Mouse (Mus musculus) lung, postnatal 10 days (tissue): ENCODE measurements around the gene Wasf3.

Source experiments
- DNase-seq: peaks from one replicate; pipeline ENCODE4 v3.0.0; 2021

The Wasf3 gene

DNA sequence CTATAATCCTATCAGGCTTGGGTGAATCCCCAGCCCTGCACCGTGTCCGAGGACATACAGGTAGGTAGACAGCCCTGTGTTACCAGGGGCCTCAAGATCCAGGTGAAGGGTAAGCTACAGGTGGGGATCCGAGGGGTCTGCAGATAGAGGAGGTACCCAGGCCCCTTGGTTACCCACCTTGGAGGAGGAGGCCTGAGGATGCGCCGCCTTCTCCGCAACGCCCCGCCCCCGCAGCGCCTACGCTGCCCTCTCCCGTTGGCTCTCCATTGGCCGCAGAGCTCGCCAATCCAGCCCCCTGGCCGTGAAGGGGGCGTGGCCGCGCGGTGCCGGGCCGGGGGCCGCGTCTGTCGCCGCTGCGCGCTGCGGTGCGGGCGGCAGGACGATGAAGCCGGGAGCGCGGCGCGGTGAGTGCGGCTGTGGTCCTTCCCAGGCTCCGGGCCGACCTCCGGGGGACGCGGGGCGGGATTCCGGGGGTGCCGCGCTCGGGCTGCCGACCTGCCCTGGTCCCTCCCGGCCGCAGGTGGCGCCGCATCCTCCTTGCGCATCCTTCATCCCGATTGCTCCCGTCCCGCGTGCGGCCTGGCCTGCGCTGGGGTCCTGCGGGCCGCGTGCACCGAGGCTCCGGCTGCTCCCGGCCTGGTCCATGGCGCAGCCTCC, at the start of gene Wasf3:
Gene Wasf3 (plus strand): TSS at position 51 of the 657 bp plus-strand sequence.
- DNase-seq = peak; percentile 83

DNA sequence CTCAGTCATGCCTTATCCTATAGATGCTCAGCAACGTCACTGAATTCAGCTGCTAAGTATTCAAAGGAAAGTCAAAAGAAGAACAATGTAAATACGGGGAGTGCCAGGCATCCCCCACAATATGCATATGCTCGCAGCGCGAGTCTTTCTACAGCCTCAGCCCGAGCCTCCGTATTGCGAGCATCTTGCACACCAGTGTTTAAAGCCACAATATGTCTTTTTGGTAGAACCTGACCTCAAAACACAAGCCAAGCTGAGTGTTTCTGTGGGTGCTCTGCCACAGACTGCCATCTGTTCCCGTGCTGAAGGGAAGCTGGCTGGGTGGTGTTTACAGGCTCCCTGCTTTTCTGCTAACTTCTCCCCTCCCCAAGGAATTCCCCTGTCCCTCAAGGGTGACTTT, 46.7 kb upstream of the Wasf3 start:
- no peak for DNase-seq

DNA sequence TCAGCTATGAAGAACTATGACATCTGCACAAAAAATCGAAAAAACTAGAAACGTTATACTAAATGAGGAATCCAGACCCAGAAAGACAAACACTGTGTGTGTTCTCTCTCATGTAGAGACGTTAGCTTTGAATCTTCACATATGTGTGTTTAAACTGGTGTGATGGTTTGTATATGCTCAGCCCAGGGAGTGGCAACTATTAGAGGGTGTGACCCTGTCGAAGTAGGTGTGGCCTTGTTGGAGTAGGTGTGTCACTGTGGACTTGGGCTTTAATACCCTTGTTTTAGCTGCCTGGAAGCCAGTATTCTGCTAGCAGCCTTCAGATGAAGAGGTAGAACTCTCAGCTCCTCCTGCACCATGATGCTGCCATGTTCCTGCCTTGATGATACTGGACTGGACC, 44.7 kb upstream of the Wasf3 start:
- no peak for DNase-seq

DNA sequence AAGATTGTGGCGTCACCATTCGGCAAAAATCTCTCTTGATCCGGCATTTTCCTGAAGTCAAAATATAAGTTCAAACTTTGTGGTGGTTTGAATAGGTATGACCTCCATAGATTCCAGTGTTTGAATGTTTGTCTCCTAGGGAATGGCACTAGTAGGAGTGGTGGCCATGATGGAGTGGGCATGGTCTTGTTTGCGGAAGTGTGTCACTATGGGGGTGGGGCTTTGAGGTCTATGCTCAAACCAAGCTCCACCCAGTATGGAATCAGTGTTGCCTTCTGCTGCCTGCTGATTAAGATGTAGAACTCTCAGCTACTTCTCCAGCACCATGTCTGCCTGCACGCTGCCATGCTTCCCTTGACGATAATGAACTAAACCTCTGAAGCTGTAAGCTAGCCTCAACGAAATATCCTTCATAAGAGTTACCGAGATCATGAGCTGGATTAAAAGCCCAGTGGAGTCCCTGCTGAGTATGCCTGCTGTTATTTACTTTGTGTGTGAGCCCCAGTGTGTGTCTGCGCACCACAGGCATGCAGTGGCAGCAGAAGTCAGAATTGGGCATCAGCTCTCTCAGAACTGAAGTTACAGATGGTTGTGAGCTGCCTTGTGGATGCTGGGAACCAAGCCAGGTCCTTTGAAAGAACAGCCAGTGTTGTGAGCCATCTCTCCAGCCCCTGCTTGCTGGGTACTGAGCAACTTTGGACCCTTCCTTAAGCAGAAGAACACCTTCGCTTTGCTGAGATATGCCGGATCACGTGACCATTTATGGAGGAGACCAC, 39.7 kb upstream of the Wasf3 start:
- DNase-seq = no peak

DNA sequence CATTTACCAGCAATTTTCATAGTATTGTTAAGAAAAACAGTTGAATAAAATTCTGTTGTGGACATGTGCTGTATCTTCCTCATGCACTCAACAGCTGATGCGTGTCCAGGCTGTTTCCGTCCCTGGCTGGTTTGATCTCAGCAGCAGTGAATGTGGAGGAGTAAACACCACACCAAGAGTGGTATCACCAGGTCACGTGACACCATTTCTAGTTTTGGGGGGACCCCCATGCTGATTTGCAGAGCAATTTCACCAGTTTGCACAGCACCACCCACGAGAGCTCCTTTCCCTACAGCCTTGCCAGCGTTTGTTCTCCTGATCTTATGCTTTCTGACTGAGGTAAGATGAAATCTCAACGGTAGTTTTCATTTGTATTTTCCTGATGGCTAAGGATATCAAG, 37.7 kb upstream of the Wasf3 start:
- DNase-seq = no peak

DNA sequence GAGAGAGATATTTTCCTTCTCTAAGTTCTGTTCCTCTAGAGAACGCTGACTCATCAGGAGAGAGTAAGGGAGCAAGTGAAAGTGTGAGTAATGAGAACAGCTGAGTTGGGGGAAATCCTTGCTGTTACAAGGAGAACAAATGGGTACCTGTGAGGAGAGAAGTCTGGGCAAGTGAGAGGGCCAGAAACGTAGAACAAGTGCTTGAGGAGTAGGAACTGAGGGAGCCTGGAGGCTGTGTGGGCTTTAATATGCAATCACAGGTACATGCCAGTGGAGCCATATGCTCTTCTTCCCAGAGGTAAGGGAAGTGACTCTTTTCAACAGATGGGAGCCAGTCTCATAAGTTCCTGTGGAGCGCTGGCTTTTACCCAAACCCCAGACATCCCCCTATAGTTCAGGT, 35.6 kb upstream of the Wasf3 start:
- DNase-seq = no peak

DNA sequence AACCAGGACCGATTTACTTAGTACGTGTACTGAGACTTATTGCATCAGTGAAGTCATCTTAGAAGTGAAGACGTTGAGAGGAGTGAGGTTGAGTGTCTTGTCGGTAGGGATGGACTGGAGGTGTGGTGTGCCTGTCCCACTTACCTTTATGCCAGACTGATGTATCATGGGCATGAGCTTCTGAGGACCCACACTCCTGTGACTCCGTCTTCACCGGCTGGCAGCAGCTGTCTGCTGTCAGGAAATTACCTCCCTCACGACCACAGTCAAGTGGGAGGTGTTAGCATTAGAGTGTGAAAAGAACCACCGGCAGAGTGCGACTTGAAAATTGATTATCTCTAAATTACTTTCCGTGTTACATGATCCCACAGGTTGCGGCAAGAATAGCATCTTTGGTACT, 34.0 kb upstream of the Wasf3 start:
- no peak for DNase-seq

DNA sequence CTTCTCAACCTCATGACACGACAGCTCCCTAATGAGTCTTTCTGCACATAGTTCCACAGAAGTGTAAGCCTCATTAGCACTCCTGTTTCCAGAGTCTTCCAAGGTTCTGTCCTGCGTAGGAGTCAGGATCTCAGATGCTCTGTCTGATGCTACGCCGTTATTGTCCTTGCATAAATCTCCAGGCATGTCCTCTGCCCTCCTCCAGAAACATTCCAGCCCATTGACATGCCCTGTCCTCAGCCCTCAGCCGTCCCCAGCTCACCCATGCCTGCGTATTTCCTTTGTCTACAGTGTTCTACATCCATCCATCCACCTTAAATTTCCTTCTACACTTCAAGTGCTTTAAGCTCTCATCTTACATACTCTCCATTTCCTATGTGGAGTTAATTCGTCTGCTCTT, 32.8 kb upstream of the Wasf3 start:
- no peak for DNase-seq

DNA sequence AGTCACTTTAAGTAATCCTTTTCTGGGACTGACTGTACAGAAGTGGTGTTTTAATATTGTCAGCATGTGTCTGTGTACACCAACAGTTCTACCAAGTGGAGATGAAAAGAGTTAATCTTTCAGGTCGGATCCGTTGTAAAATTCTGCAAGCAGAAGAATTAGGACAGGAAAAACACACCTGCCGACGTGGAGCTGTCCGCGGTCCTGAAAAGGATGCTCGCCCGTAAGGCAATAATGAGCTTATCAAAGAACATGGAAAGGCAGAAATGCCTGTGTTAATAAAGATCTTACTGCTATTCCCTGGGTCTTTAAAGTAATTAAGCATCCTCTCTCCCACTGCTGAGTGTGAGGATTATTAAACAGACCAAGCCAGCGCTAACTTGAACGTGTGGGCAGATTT, 24.4 kb upstream of the Wasf3 start:
- DNase-seq = peak; percentile 8

DNA sequence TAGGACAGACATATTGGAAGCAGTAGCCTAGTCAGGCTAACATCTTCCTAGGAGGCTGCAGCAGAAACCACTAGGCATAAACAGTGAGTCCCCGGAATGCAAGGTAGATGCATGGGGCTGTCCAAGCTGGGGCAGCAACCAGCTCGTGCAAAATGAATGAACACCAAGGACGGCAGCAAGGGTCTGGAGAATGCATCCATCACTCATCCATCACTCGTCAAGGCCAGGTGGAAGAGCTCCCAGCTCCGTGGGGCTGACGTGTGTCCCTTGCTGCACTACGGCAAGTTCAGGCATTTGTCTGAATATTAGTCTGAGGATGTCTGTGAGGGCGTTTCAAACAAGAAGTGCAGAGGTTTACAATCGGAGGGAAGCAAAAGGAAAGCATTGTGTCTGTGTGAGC, 22.1 kb upstream of the Wasf3 start:
- DNase-seq = no peak

DNA sequence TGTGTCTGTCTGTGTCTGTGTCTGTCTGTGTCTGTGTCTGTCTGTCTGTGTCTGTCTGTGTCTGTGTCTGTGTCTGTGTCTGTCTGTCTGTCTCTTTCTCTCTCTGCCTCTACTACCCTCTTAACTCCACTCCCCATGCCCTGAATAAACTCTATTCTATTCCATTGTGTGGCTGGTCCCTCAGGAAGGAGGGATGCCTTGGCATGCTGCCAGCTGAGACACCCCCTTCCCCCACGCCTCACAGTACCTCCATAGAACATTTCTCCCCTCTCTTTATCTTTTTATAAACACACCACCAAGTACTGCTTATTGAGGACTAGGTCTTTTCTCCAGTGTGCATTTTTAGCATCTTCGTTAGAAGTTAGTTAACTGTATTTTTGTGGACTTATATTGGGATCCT, 16.4 kb upstream of the Wasf3 start:
- no peak for DNase-seq

DNA sequence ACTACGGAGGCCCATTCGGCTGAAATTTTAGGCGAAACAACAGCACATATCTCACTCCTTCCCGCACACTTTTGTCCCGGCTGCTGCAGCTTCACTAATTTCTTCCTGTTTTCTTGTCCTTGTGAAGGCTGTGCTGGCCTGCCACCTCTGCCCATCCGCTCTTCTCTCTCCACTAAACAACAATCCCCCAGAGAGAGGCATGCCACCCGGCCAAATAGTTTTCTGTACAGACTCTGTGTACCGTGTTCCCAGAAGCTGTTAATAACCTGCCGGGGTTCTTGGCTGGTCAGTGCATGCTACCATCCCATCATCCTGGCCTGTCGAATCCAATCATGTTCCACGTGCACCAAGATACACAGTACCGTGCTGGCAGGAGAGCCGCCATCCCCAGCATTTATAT, 15.8 kb upstream of the Wasf3 start:
- DNase-seq = no peak

DNA sequence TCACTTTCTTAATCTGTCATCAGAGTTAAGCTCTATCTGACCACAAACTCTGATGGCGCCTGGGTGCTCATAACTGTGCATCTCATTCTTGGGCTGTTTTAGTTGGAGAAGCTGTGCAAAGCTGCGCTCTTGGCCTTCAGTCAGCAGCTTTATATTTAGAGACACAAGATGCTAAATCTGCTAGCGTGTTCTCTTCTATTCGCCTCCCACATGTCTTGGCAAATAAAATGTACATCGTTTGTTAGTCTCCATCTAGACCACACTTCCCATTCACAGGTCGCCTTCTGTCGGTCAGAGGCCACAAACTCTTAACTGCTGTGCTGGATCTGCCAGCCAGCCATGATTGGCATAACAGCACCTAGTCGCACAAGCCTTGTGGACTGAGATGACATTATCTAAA, 14.0 kb upstream of the Wasf3 start:
- no peak for DNase-seq

DNA sequence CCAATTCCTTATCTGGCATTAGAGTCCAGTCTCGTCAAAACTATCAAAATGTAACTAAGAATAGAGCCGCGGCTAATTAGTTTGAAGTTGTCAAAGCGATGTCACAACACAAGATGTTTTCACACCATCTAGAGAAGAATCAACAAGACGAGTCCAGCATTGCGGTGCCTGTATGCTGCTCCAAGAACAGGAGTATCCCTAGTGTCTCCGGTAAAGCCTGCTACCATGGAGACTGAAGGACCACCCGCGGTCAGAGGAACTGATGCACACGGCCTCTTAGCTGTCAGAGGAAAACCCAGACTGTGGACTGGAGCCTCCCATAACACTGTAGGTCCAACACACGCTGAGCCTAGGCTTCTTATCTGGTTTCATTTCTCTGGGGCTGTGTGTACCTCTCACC, 11.5 kb upstream of the Wasf3 start:
- DNase-seq = no peak

DNA sequence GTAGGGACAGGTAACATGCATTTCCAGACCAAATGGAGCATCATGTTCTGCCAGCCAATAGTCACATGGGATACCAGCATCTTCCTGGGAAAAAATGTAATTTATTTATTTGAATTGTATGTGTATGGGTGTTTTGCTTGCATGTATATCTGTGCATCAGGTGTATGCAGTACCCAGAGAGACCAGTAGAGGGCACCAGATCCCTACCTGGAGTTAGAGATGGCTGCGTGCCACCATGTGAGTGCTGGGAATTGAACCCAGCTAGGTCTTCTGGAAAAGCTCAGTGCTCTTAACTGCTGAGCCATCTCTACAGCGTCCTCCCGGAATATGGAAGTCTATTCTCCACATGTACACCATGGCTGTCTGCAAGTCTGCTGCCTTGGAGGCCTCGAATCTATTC, 8.2 kb upstream of the Wasf3 start:
- no peak for DNase-seq

DNA sequence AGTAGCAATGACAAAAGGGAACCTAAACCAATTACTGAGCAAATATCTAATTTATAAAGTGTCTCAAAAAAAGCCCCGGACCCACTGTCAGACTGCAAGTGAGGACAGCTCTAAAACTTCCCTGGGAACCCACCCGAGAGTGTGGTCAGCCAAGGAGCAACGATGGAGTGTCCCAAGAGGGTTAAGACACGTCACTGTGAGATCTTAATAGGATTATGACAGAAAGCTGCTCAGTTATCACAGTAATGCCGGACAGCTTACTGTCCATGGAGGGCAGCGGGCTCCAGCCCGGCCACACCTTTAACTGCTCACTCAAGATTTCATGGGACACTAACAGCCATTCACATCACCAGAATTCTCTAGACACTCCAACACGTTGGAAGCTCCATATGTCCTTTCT, 4.7 kb upstream of the Wasf3 start:
- no peak for DNase-seq

DNA sequence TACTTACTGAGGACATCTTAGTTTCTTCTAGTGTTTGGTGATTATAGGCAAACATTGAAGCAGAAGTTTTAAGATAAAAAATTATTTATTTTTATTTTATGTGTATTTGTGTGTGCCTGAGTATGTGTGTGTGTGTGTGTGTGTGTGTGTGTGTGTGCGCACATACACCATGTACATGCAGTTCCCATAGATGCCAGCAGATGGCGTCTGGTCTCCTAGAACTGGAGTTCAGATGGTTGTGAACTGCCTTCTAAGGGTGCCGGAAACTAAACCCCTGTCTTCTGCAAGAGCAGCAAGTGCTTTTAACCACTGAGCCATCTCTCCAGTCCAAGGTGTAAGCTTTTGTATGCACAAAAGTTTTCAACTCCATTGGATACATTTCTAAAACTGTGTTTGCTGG, 2.5 kb upstream of the Wasf3 start:
- no peak for DNase-seq

DNA sequence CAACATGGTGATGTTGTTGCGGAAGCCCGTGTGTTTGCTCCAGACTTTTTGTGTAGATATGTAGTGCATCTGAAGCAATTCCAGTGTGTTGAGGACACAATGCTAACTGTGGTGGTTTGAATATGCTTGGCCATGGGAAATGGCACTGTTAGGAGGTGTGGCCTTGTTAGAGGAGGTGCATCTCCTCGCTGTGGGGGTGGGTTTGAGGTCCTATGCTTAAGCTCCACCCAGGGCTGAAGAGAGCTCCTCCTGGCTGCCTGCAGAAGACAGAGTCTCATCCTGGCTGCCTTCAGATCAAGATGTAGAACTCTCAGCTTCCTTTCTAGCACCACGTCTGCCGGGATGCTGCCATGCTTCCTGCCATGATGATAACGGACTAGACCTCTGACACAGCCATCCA, 1.4 kb upstream of the Wasf3 start:
- DNase-seq = no peak

DNA sequence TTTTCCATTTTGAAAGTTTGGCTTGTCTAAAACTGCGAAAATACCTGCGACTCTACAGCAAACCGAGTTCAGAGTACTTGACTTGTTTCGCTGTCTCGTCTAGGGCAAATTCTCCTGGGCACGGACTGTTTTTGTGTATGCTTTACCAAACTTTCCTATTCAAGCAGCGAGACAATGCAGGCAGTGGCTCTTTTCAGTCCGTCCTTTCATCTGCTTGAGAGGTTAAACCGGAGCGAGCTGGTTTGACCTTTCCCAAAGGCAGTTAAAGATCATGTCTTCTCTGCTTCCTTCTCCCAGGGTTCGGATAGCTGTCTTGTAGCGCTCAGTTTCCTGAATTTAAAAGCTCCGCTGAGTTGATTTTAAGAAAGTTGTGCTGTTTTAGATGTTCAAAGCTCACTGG, 1.2 kb downstream of the Wasf3 start:
- DNase-seq = no peak

DNA sequence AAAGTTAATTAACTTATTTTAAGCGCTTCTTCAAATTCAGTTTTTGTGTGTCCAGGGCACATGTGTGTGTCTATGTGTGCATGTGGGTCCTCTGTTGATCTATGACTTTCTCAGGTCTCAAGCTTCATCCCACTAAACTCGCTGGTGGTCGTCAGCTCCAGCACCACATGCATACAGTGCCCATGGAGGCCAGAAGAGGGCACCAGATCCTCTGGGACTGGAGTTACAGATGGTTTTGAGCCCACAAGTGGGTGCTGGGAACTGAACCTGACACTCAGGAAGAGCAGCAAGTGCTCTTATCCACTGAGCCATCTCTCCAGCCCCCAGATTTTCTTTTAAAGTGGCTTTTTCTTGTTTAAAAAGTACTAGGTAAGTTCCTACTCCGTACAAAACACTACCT, 2.1 kb downstream of the Wasf3 start:
- no peak for DNase-seq

DNA sequence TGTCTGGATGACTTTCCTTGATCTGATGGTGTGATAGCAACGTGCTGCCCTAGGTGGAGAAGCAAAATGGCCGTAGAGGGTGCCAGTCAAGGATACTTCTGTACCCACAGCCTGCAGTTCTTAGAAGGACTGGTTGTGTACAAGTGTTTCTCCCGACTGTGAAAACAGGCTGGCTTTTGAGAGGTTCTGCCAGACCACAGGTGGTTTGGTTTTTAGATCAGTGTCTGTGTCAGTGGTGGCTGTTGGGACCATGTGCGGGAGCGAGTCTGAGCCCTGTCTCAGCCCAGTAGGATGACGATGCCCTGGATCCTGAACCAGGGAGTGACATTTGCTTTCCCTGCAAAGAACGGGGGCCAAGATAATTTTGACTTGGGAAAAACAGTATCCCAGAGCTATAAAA, 9.8 kb downstream of the Wasf3 start:
- DNase-seq = no peak

DNA sequence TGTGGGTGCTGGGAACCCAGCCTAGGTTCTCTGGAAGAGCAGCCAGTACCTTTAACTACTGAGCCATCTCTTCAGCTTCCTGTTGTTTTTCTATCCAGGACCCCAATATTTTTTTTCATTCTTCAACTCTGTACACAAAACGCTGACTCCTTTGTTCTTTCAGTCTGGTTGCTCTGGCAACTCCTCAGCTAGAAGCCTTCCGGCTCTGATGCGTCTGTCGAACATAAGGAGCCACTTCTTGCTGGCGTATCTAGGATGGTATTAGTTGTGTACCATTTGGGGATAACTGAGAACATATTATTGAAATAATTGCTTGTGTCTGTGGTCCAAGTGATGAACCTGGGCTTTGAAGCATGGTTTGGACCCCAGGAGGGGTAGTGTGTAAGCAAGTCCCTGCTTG, 12.5 kb downstream of the Wasf3 start:
- no peak for DNase-seq

DNA sequence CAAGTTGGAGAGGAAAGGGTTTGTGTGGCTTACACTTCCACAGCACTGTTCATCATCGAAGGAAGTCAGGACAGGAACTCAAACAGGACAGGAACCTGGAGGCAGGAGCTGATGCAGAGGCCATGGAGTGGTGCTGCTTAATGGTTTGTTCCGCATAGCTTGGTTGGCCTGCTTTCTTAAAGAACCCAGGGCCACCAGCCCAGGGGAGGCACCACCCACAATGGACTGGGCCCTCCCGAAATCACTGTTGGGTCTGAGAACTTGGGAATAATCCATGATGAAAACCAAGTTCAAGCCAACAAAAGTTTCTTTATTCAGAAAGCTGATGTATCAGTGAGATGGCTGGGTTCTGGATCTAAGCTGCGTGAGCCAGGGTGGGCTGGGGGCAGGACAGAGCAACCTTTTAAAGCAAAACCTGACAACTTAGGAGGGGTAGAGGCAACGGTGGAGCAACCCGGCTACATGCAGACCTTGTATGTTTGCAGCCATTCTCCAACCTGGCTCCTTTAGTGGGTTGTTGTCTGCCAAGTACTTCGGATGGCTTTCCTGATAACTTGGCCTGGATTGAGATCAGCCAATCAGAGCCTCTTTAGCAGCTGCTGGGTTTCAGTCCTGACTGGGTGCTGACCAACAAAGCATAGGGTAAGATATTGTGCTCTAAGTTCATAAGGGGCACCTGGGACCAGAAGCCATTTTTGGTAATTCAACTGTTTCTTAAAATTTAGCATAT, 13.8 kb downstream of the Wasf3 start:
- no peak for DNase-seq

DNA sequence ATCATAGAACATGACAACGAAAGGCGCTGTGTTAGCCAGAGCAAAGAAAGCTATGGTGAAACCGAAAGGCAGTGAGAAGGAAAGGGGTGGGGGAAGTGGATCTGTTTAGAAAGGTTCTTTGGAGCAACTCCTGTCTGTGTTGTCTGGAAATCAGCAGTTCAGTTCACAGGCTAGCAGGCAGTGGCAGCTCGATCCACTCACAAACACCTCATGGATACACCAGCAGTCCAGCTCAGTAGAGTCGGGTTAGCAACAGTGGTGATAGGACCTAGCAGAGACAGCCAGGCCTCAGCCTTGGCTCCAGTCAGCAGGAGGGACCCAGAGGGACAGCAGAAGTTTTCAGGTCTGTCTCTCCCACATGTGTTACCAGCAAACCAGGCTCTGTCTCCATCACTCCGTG, 16.2 kb downstream of the Wasf3 start:
- peak; percentile 69 for DNase-seq
